Mouse (Mus musculus) gonadal fat pad, adult 2 months (tissue): ENCODE results near the gene Rbp7. TPM values are rescaled to one million over a fixed set of nuclear protein-coding genes. Genes with fewer than 3 reads are reported as not detected.

ENCODE experiments used
- DNase-seq: peaks from one replicate; pipeline ENCODE4 v3.0.0-alpha.2; 2012; ENCODE audit warnings: low read depth
- polyA plus RNA-seq: library from polyadenylated mRNA; depleted of rRNA; stranded (reverse); fragments of >200 nt; gene quantifications from 2 replicates; pipeline ENCODE4 v1.2.3, GENCODE M21; 2012; rRNA removed

The Rbp7 gene
- polyA plus RNA-seq, 1 experiment, result 11.6 TPM

DNA sequence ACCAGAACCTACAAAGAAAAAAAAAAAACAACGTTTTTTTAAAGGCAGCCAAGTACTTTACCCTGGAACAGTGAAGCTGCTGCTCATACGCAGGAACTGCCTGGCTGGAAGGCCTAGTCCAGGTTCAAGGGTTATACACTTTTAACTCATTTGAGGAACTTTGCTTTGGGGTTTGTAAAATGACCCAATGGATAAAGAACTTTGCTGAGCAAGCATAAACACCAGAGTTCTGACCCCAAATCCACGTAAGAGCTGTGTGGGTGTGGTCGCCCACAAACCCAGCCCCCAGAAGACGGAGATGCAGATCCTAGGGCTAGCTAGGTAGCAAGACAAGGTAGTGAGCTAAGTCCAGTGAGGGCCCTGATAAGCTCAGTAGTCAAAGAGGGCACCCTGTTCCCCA, 47.3 kb downstream of the Rbp7 start:
- DNase-seq, result no peak

DNA sequence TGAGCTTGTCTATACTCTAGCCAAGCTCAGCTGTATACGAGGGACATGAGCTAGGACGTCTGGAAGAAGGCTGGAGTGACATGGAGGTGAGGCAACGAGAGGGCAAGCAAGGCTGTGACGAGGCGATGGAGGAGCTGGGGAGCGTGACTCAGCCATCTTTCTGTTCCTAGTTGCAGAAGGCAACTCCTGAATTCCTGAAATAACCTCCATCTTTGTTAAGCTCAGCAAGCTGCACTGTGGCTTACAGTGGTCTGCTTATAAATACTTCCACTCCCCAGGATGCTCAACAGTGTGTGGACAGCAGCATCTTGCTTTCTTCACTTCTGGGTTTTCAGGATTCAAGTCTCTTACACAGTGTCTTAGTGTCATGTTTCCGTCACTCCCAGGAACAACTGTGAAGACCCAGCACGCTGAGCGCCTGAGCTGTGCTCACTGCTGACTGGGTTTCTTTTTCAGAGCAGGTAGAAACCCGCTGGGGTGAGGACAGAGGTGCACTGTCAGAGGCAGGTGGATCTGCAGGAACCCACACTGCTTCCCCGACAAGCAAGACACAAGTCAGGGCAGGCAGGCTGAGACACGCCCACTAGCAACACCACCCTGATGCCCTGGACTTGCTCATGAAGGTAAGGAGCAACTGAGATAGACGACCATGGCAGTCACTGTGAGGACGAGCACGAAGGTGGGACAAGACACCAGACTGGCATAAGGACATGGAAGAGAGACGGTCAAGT, 48.9 kb downstream of the Rbp7 start:
- no peak for DNase-seq

DNA sequence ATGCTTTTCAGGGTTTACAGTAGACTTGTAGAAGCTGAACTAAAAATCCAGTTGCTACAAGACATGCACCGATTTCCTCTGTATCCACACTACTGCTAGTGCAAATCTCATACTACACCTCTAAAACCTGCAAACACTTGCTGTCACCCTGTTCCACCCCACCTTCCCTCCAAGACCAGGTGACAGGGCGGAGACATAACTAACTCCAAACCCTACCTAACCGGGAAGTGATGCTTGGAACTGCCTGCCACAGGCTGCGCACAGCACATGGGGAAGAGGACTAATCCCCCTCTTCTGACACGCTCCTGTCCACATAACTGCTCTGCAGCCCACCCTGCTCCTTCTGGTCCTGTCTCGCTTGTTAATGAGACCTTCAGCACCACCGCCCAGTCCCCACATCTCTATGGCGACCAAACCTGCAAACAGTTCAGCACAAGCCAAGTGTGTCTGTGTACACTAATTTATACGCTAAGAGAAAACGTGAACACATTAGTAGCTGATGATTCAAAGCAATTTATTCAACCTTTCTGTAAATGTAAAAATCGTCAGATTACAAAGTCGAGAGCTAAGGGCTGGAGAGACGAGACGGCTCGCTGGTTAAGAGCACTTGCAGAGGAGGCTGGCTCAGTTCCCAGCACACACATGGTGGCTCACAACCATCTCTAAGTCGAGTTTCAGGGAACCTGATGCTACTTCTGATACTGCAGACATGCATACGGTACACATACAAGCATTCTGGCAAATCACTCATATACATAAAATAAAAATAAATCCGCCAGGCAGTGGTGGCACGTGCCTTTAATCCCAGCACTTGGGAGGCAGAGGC, 49.9 kb downstream of the Rbp7 start:
- no peak for DNase-seq

DNA sequence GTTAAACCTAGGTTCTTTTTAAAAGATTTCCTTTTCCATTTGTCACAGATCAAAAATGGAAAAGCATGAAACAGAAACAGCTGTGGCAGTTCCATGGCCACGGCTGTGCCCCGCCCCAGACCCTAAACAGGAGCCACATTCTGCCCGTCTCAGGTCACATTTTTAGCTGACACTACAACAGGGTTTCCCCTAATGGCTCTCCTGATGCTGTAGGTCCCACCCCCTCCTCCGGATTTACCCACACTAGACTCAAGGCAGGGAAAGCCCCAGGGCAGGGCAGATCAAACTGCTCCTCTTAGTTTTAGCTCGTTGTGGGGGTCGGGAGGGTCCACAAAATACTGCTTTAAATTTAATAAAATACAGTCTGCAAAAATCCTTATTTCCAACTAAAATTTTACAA, 51.7 kb downstream of the Rbp7 start:
- no peak for DNase-seq

DNA sequence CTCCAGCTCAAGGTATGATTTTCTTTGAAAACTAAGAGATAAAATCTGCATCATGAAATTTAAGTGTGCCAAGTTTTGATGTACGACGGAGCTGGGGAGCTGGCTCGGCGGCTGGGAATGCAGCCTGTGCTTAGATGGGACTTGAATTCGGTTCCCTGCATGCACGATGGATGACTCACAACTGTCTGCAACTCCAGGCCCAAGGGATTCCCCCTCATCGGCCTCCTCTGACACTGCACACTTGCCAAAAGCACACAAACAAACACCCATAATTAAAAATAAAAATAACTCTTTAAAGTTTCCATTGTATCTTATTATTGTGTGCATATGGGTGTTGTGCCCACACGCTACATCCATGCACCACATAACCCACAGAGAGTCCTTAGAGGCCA, 53.2 kb downstream of the Rbp7 start:
- DNase-seq, result no peak

DNA sequence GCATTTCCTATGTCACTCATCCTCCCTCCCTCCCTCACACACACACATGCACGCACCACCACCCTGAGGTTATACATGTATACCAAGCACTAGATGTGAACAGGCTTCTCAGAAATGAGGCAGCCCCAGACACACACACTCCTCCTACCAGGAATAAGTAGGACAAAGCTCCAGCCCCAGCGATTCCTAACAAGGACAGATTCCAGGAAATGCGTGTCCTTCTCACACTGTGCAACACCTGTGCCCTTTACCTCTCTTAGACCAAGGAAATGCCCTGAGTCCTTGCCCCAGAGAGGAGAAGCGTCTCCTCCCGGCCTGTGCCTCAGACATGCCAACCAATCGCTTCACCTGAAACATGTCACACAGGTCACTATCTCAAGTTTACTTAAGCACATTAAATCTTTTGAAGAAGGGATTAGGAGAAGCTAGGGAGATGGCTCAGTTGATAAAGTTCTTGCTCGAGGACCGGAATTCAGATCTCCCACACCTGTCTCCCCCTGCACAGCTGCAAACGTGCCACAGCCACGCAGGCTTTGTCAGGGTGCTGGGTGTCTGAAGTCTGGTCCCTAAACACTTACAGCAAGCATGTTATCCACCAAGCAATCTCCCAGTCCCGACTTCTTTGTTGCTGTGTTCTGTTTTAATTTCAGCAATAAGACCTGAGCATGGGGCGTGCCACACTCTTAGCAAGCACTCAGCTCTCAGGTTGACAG, 53.7 kb downstream of the Rbp7 start:
- DNase-seq, result no peak

Other genes starting within 250 kb of the Rbp7 start
- 49.9 and 61.6 TPM in 2 replicates for gene Kif1b, start 147.3 kb downstream of the Rbp7 start, polyA plus RNA-seq
- 46.6 and 56.8 TPM in 2 replicates for gene Ube4b, start 28.2 kb downstream of the Rbp7 start, polyA plus RNA-seq
- not detected in 2 replicates for gene Tmem274, start 22.4 kb upstream of the Rbp7 start, polyA plus RNA-seq
- 6.3 and 8.6 TPM in 2 replicates for gene Nmnat1, start 30.2 kb upstream of the Rbp7 start, polyA plus RNA-seq
- 12.6 and 16.0 TPM in 2 replicates for gene Lzic, start 30.3 kb upstream of the Rbp7 start, polyA plus RNA-seq
- 42.3 and 47.4 TPM in 2 replicates for gene Ctnnbip1, start 63.3 kb upstream of the Rbp7 start, polyA plus RNA-seq
- gene Clstn1, start 131.5 kb upstream of the Rbp7 start, polyA plus RNA-seq, result 31.8 and 53.1 TPM in 2 replicates
- 5.1 and 6.2 TPM in 2 replicates for gene Pik3cd, start 247.6 kb upstream of the Rbp7 start, polyA plus RNA-seq